Mouse (Mus musculus): Measurements from ENCODE around the gene Ubb.

The Ubb gene

GRCm38 (mm10) chr11:62591026-62591425, 40.1 kb downstream of the Ubb start:
- peak; percentile 83 for DNase-seq

- no peak for DNase-seq
Observed at GRCm38 (mm10) chr11:62591904-62592575, 41.1 kb downstream of the Ubb start.

GRCm38 (mm10) chr11:62598571-62598970, 47.6 kb downstream of the Ubb start:
- DNase-seq, result no peak

GRCm38 (mm10) chr11:62601732-62602618, 51.0 kb downstream of the Ubb start:
- peak; percentile 36 for DNase-seq

Data from cerebellum, adult 9-11 months (tissue).